Mouse (Mus musculus): ENCODE results near the gene Hist1h2be.
"Not testable (repeated sequence)": the region's sequence is repeated elsewhere in the genome, so short reads cannot be mapped to it uniquely, and the experiment has no call there.

The Hist1h2be gene

GRCm38 (mm10) chr13:23591206-23591605, 29.7 kb downstream of the Hist1h2be start:
- no peak for DNase-seq

GRCm38 (mm10) chr13:23586940-23587225, 34.0 kb downstream of the Hist1h2be start:
- no peak for DNase-seq

- DNase-seq: peak in 1 of 2 experiments; percentile 13
These were observed 34.6 kb downstream of the Hist1h2be start for GRCm38 (mm10) chr13:23586099-23586939.

- DNase-seq: peak; percentile 75 to 84
These were observed 35.4 kb downstream of the Hist1h2be start for GRCm38 (mm10) chr13:23585442-23586098.

- peak; percentile 72 to 75 for DNase-seq
These were observed 35.9 kb downstream of the Hist1h2be start for GRCm38 (mm10) chr13:23585029-23585441.

GRCm38 (mm10) chr13:23584331-23584730, 36.6 kb downstream of the Hist1h2be start:
- peak in 1 of 2 experiments; percentile 17 for DNase-seq

GRCm38 (mm10) chr13:23583387-23584068, 37.4 kb downstream of the Hist1h2be start:
- DNase-seq: no peak

GRCm38 (mm10) chr13:23582219-23583056, 38.5 kb downstream of the Hist1h2be start:
- no peak for DNase-seq

GRCm38 (mm10) chr13:23581408-23582218, 39.3 kb downstream of the Hist1h2be start, which contains the start of gene Hist1h4d:
Gene Hist1h4d, plus strand, starts transcription at chr13:23581598.
- DNase-seq: peak; percentile 95

- DNase-seq: no peak
These were observed 43.1 kb downstream of the Hist1h2be start for GRCm38 (mm10) chr13:23577835-23578234.

GRCm38 (mm10) chr13:23576906-23577639, 43.9 kb downstream of the Hist1h2be start:
- DNase-seq: no peak

- DNase-seq: no peak
These were observed 44.5 kb downstream of the Hist1h2be start for GRCm38 (mm10) chr13:23576351-23576881.

- peak in 1 of 2 experiments; percentile 42 for DNase-seq
These were observed 45.0 kb downstream of the Hist1h2be start for GRCm38 (mm10) chr13:23575864-23576313.

- DNase-seq: peak in 1 of 2 experiments; percentile 34
These were observed 45.6 kb downstream of the Hist1h2be start, which contains the start of gene Hist1h3d for GRCm38 (mm10) chr13:23575271-23575851. Gene Hist1h3d, plus strand, starts transcription at chr13:23575763.

- not testable (repeated sequence) for DNase-seq
These were observed 46.3 kb downstream of the Hist1h2be start for GRCm38 (mm10) chr13:23574546-23575170.

GRCm38 (mm10) chr13:23573898-23574524, 46.9 kb downstream of the Hist1h2be start, which contains the start of the genes Hist1h2bf and Hist1h2ad:
Gene Hist1h2bf, minus strand, starts transcription at chr13:23574196.
Gene Hist1h2ad, plus strand, starts transcription at chr13:23574381.
- peak; percentile 83 to 90 for DNase-seq

GRCm38 (mm10) chr13:23573034-23573897, 47.7 kb downstream of the Hist1h2be start:
- DNase-seq: peak in 1 of 2 experiments; percentile 40

All from thymus, postnatal 36 days (tissue).